Mouse (Mus musculus) bone marrow macrophage, adult 2 months (primary cell): ENCODE measurements at regions not wholly inside any gene's neighbourhood (a gene's known extent, or its start where the extent isn't known, plus 50 kb on each side); places are given as distances from the start of the nearest gene placed in this dataset.

Source experiments
- H3K27ac ChIP-seq: 2 replicates; pipeline ENCODE4 v1.5.1; 2012; ENCODE audit warnings: low read depth, low read length; ENCODE audit not compliant: insufficient read depth
- H3K4me1 ChIP-seq: 2 replicates; pipeline ENCODE4 v1.6.1; 2012; ENCODE audit warnings: low read length; ENCODE audit not compliant: control insufficient read depth, insufficient read depth
- H3K4me3 ChIP-seq: 2 replicates; pipeline ENCODE4 v1.5.1; 2012; ENCODE audit warnings: mild to moderate bottlenecking, low read length, moderate library complexity; ENCODE audit not compliant: insufficient read depth
- CTCF ChIP-seq: IDR thresholded peaks from 2 replicates; pipeline ENCODE4 v1.5.1; 2012; ENCODE audit warnings: low read depth, mild to moderate bottlenecking, low read length, moderate library complexity
- POLR2A ChIP-seq: IDR thresholded peaks from 2 replicates; pipeline ENCODE4 v1.6.1; 2012; ENCODE audit warnings: mild to moderate bottlenecking, low read depth, low read length, borderline replicate concordance

DNA sequence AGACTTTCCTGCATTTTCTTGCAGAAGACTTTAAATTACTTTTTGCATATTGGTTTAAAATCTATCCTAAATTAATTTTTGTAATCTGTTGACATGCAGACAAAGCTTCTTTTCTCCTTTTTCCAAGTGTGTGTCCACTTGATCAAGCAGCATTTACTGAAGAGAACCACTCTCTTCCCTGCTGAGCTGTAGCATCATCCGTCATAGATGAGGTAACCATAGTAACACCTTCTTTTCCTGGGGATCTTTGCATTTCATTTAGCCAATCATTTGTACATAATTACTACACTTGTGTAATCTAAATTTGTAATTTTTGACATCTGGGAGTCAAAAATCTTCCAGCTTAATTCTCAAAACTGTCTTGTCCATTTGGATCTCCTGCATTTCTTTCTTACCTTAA is 53.2 kb upstream of the Dnajc1 start:
- TF ChIP-seq CTCF (no peak), POLR2A (no peak)
- Histone ChIP-seq H3K4me1 (no peaks in the 10 kb centered on the region), H3K4me3 (no peak overlapping the region), H3K27ac (no peak overlapping the region)
